Mouse (Mus musculus): ENCODE data around the gene Gm26965. TPM values are rescaled to one million over a fixed set of nuclear protein-coding genes. Genes with fewer than 3 reads are reported as not detected.
A peak's percentile ranks its signal among the peaks of the same experiment; 100 is the strongest.

The Gm26965 gene
- not detected in 2 replicates for polyA plus RNA-seq (2015; fragmentation: Nextera tagmentation; extraction: Ambion mirVana)

DNA sequence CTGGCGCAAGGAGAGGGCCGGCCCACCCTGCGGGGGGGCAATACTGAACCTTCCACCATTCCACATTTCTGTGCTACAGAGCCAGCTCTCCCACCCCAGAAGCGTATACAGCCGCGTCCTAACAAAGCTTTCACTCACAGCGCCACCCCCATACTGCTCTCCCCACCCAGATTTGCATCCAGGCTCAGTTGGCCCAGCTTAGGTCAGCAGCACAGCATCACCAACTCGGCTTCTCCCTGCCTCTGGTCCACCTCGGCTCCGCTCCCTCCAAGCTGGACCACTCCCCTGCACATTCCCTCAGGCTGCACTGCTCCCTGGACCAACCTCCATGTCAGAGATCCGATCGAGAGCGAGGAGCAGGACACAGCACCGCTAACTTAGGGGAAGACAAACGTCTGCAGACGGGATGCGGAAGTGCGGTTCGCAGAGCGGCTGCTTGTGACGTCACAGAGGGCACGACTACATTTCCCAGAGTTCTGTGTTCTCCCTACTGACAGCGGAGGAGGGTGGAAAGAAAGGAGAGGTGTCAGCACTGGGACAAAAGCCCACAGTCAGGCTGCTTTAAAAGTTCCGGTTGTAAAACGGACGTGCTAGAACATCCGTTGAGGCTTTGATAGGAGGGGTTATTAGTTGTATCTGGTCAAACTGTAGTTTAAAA lies at the start of gene Gm26965, which contains the start of gene Zfp87:
Gene Gm26965, minus strand, starts transcription at position 399 of the 658 bp plus-strand sequence.
Gene Zfp87, minus strand, starts transcription at position 425 of the 658 bp plus-strand sequence.
- 0% methylated on average over 27 of the region's 27 CpGs for WGBS
- Histone ChIP-seq H3K9me3 (ENCODE audit: control insufficient read depth, low read length) (no peaks in the 10 kb centered on the region), H3K4me2 (replicated peaks; ENCODE audit: low read depth) (peak within 1 kb of the TSS; percentile 88), H3K4me1 (replicated peaks; ENCODE audit: control insufficient read depth, insufficient read depth) (no peaks in the 10 kb centered on the region; the same call in 1 of the 2 replicates), H3K27me3 (ENCODE audit: control insufficient read depth, insufficient read depth, low read length) (no peaks in the 10 kb centered on the region), H3K27ac (replicated peaks) (peak within 1 kb of the TSS; percentile 70), H3K4me3 (ENCODE audit: low read depth, low read length) (peak within 1 kb of the TSS; percentile 87), H3K36me3 (ENCODE audit: control insufficient read depth, insufficient read depth, low read length) (no peaks in the 10 kb centered on the region), H3K9ac (ENCODE audit: low read length) (peak within 1 kb of the TSS; percentile 80)
- no peak for TF ChIP-seq EP300 (optimal IDR thresholded peaks at IDR 0.05)
- peak; percentile 16; the same call in 1 of the 2 replicates for TF ChIP-seq CTCF (IDR thresholded peaks at IDR 0.05; ENCODE audit: low read depth)
- DNase-seq (ENCODE audit: low spot score) (peak; percentile 94), ATAC-seq (ENCODE audit: low FRiP score, low TSS enrichment) (peak; percentile 99)

DNA sequence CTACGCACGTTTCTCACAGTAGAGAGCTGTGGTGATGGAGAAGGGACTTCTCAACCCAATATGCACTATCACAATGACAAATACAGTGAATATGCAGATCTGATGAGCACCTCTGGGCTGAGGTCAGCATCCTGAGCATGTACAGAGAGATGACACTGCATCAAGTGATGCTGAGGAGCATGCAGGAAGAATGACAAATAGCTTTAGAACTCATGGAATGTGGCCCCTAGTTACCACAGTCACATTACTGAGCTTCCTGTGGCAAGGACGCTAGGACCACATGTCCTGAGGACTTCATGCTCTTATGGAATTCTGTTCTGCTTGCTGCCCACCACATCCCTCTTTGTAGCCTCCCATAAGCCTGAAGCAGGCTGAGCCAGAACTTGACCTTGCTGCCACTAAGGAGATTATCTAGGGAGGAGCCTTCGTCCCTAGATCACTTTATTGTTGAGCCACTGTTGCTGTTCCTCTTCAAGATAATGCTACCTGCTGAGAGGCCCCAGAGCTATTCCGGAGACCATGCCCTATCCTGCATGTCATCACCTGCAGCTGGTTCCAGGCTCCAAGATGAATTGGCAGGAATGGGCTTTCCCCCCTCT lies 46.7 kb upstream of the Gm26965 start:
- ATAC-seq (ENCODE audit: low FRiP score, low TSS enrichment): no peak
- DNase-seq (ENCODE audit: low spot score): no peak
- no peaks in the 10 kb centered on the region for H3K36me3 ChIP-seq (ENCODE audit: control insufficient read depth, insufficient read depth, low read length)
- H3K4me1 ChIP-seq (replicated peaks; ENCODE audit: control insufficient read depth, insufficient read depth): no peaks in the 10 kb centered on the region
- no peak overlapping the region for H3K4me2 ChIP-seq (replicated peaks; ENCODE audit: low read depth)
- 74% methylated on average over 5 of the region's 5 CpGs for WGBS
- H3K9me3 ChIP-seq (ENCODE audit: control insufficient read depth, low read length): no peaks in the 10 kb centered on the region
- H3K27ac ChIP-seq (replicated peaks): no peak overlapping the region
- H3K9ac ChIP-seq (ENCODE audit: low read length): no peak overlapping the region
- TF ChIP-seq CTCF (IDR thresholded peaks at IDR 0.05; ENCODE audit: low read depth): no peak
- TF ChIP-seq EP300 (optimal IDR thresholded peaks at IDR 0.05): no peak
- no peak overlapping the region for H3K4me3 ChIP-seq (ENCODE audit: low read depth, low read length)
- H3K27me3 ChIP-seq (ENCODE audit: control insufficient read depth, insufficient read depth, low read length): no peaks in the 10 kb centered on the region

DNA sequence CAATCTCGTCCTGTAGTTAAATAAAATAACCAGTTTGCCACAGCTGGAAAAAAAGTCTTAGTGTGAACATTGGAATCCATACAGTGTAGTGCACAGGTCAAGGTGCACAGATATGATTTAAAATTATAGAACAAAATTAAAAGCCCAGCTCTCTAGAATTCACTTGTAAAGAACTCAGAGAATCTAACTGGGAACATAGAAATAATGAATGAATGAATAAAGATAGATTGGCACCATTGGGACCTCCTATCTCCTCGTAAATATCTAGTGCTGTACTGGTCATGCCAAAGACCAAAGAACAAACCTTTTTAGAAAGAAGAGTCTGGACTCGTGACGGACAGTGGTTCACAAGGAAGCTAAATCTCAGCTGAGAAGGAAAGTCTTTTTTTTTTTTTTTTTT lies 27.8 kb upstream of the Gm26965 start, which contains the start of gene Zfp748:
Gene Zfp748, minus strand, starts transcription at position 101 of the 400 bp plus-strand sequence.
- Histone ChIP-seq H3K9ac (ENCODE audit: low read length) (peak within 1 kb of the TSS; percentile 87), H3K4me1 (replicated peaks; ENCODE audit: control insufficient read depth, insufficient read depth) (peaks cover 2% of the 10 kb centered on the region; the same call in 1 of the 2 replicates), H3K36me3 (ENCODE audit: control insufficient read depth, insufficient read depth, low read length) (no peaks in the 10 kb centered on the region), H3K4me3 (ENCODE audit: low read depth, low read length) (peak within 1 kb of the TSS; percentile 90), H3K4me2 (replicated peaks; ENCODE audit: low read depth) (peak within 1 kb of the TSS; percentile 74), H3K27me3 (ENCODE audit: control insufficient read depth, insufficient read depth, low read length) (no peaks in the 10 kb centered on the region), H3K27ac (replicated peaks) (peak within 1 kb of the TSS; percentile 91), H3K9me3 (ENCODE audit: control insufficient read depth, low read length) (no peaks in the 10 kb centered on the region)
- TF ChIP-seq EP300 (optimal IDR thresholded peaks at IDR 0.05) (no peak), CTCF (IDR thresholded peaks at IDR 0.05; ENCODE audit: low read depth) (no peak)
- DNase-seq (ENCODE audit: low spot score): no peak
- WGBS: 73% methylated on average over 4 of the region's 4 CpGs
- no peak for ATAC-seq (ENCODE audit: low FRiP score, low TSS enrichment)

DNA sequence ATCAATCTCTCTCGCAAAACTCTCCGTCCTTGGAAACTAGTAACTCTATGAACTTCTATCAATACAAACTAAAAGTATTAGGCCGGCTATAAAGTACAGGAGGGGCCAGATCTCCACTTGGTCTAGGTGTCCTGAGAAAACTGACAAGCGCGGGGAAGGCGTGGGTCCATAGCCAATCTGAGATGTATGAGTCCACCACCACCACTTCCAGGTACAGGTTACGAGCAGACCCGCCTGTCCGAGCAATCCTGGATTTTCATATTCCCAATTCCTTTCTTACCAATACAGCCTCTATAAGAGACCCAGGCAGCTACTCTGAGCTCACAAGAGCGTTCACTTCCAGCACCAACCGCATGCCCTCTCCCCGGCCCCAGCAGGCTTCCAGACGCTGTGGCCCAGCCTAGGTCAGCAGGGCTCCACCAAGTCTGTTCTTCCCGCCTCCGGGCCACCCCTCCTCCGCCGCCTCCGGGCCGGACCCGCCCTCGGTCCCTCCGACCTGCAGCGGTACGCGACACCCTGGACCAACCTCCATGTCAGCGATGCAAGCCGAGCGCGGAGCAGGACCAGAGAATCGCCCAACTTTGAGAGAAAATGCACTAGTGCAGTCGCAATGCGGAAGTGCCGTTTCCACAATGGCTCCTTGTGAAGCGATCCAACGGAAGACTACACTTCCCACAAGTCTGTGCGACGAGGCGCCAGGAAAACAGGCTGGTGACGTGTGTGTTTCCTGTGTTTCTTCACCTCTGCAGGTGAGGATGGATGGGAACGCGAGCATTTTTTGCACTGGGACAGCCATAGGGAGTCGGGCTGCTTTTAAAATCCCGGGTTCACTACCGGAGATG lies 26.8 kb upstream of the Gm26965 start:
- Histone ChIP-seq H3K4me3 (ENCODE audit: low read depth, low read length) (peak overlapping the region; percentile 90), H3K4me2 (replicated peaks; ENCODE audit: low read depth) (peak overlapping the region; percentile 74), H3K9me3 (ENCODE audit: control insufficient read depth, low read length) (no peaks in the 10 kb centered on the region), H3K4me1 (replicated peaks; ENCODE audit: control insufficient read depth, insufficient read depth) (peaks cover 2% of the 10 kb centered on the region; the same call in 1 of the 2 replicates), H3K27ac (replicated peaks) (peak overlapping the region; percentile 91), H3K27me3 (ENCODE audit: control insufficient read depth, insufficient read depth, low read length) (no peaks in the 10 kb centered on the region), H3K36me3 (ENCODE audit: control insufficient read depth, insufficient read depth, low read length) (no peaks in the 10 kb centered on the region), H3K9ac (ENCODE audit: low read length) (peak overlapping the region; percentile 87)
- under 1% methylated on average over 44 of the region's 44 CpGs for WGBS
- DNase-seq (ENCODE audit: low spot score): peak; percentile 90
- peak; percentile 99 for ATAC-seq (ENCODE audit: low FRiP score, low TSS enrichment)
- TF ChIP-seq EP300 (optimal IDR thresholded peaks at IDR 0.05) (no peak), CTCF (IDR thresholded peaks at IDR 0.05; ENCODE audit: low read depth) (no peak)

DNA sequence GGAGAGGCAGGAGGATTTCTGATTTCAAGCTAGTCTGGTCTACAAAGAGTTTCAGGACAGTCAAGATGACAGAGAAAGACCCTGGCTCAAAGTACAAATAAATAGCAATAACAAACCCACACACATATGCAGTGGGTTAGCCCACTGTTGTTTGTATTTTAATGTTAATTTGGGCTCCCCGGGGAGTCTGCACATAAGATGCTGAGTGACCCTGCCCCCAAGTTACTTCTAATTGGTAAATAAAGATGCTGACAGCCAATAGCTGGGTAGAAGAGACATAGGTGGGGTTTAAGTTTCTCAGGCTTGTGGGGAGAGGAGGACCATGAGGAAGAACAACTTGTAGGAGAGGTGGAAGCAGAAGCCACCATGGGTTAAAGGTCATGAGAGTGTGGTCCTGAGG lies 20.0 kb upstream of the Gm26965 start:
- TF ChIP-seq CTCF (IDR thresholded peaks at IDR 0.05; ENCODE audit: low read depth): no peak
- no peak for TF ChIP-seq EP300 (optimal IDR thresholded peaks at IDR 0.05)
- H3K27ac ChIP-seq (replicated peaks): no peak overlapping the region
- DNase-seq (ENCODE audit: low spot score) (no peak), ATAC-seq (ENCODE audit: low FRiP score, low TSS enrichment) (no peak)
- 93% methylated on average over 1 of the region's 1 CpGs for WGBS
- no peaks in the 10 kb centered on the region for H3K4me1 ChIP-seq (replicated peaks; ENCODE audit: control insufficient read depth, insufficient read depth)
- no peak overlapping the region for H3K9ac ChIP-seq (ENCODE audit: low read length)
- no peak overlapping the region for H3K4me3 ChIP-seq (ENCODE audit: low read depth, low read length)
- H3K4me2 ChIP-seq (replicated peaks; ENCODE audit: low read depth): no peak overlapping the region
- H3K9me3 ChIP-seq (ENCODE audit: control insufficient read depth, low read length): no peaks in the 10 kb centered on the region
- H3K36me3 ChIP-seq (ENCODE audit: control insufficient read depth, insufficient read depth, low read length): peaks cover 24% of the 10 kb centered on the region
- H3K27me3 ChIP-seq (ENCODE audit: control insufficient read depth, insufficient read depth, low read length): no peaks in the 10 kb centered on the region
